ENCODE assay signal across 18 mouse cellular contexts in genomic region chr10:76358468-76358867, GRCm38 (mm10). TPM values are rescaled to one million over a fixed set of nuclear protein-coding genes. Genes with fewer than 3 reads are reported as not detected.
DNase-seq lines count a peak whose midpoint lies in the region; ATAC-seq and TF ChIP-seq lines count a peak whose summit lies in the region.
"Had no signal": no experiment of that assay in that cellular context is flagged by ENCODE, and none has a peak within 500 bp of the region (broad histone marks: within the 10 kb centered on the region; RNA-seq: fewer than 3 reads in every experiment).

No protein-coding gene starts in this region.

- TF ChIP-seq CTCF in midbrain, postnatal 0 days (IDR thresholded peaks at IDR 0.05): no peak

- no peaks in the 10 kb centered on the region for H3K9me3 ChIP-seq in forebrain, embryonic 14.5 days (replicated peaks; ENCODE audit: control insufficient read depth, low read length)
- no peaks in the 10 kb centered on the region for H3K9me3 ChIP-seq in forebrain, embryonic 12.5 days
- no peaks in the 10 kb centered on the region for H3K9me3 ChIP-seq in midbrain, postnatal 0 days (ENCODE audit: low read length)
- H3K9me3 ChIP-seq: embryonic facial prominence, embryonic 10.5 days; forebrain, embryonic 10.5 days; heart, embryonic 15.5 days had no signal

- intact Hi-C loops in heart, postnatal 25 days (cut with DNase I): no loop called here

- no peak overlapping the region for H3K4me3 ChIP-seq in forebrain, embryonic 14.5 days (ENCODE audit: low read depth, low read length)
- no peak overlapping the region for H3K4me3 ChIP-seq in forebrain, embryonic 12.5 days (replicated peaks)
- no peak overlapping the region for H3K4me3 ChIP-seq in midbrain, postnatal 0 days (ENCODE audit: low read depth, low read length)
- H3K4me3 ChIP-seq: embryonic facial prominence, embryonic 10.5 days; forebrain, embryonic 10.5 days; heart, embryonic 15.5 days had no signal

- ATAC-seq in forebrain, embryonic 14.5 days: no peak
- ATAC-seq in forebrain, embryonic 12.5 days (ENCODE audit: low FRiP score): no peak
- ATAC-seq in midbrain, postnatal 0 days (ENCODE audit: low FRiP score): no peak
- ATAC-seq: hindbrain, embryonic 16.5 days; midbrain, embryonic 16.5 days had no signal

- H3K27ac ChIP-seq in forebrain, embryonic 14.5 days (ENCODE audit: low read depth, low read length): no peak overlapping the region
- no peak overlapping the region for H3K27ac ChIP-seq in forebrain, embryonic 12.5 days
- no peak overlapping the region for H3K27ac ChIP-seq in midbrain, postnatal 0 days (ENCODE audit: low read depth, low read length)
- H3K27ac ChIP-seq: embryonic facial prominence, embryonic 10.5 days; forebrain, embryonic 10.5 days; heart, embryonic 15.5 days had no signal

- no peaks in the 10 kb centered on the region for H3K27me3 ChIP-seq in forebrain, embryonic 14.5 days (replicated peaks; ENCODE audit: control insufficient read depth, insufficient read depth, low read length)
- H3K27me3 ChIP-seq in forebrain, embryonic 12.5 days: no peaks in the 10 kb centered on the region
- no peaks in the 10 kb centered on the region for H3K27me3 ChIP-seq in midbrain, postnatal 0 days (ENCODE audit: insufficient read depth, low read length)
- H3K27me3 ChIP-seq: heart, embryonic 15.5 days had no signal

- WGBS in forebrain, embryonic 14.5 days: 50% methylated on average over 5 of the region's 5 CpGs
- WGBS in forebrain, embryonic 12.5 days: 74% methylated on average over 5 of the region's 5 CpGs
- 80% methylated on average over 5 of the region's 5 CpGs for WGBS in midbrain, postnatal 0 days

- H3K4me1 ChIP-seq in forebrain, embryonic 14.5 days (ENCODE audit: control insufficient read depth, insufficient read depth, low read length): 0 out of 2 replicates have a peak, but pooled peaks cover 2% of the 10 kb centered on the region
- H3K4me1 ChIP-seq in forebrain, embryonic 12.5 days: peaks cover 5% of the 10 kb centered on the region
- H3K4me1 ChIP-seq in midbrain, postnatal 0 days (ENCODE audit: insufficient read depth, low read length): no peaks in the 10 kb centered on the region
- H3K4me1 ChIP-seq: embryonic facial prominence, embryonic 10.5 days; forebrain, embryonic 10.5 days had no signal

- peak; percentile 30 for DNase-seq in forebrain, embryonic 14.5 days (ENCODE audit: low spot score)
- DNase-seq in 3T3-L1 (ENCODE audit: low read depth, low spot score): peak; percentile 92
- DNase-seq in adrenal gland, postnatal 25 days: peak; percentile 28
- peak; percentile 46 for DNase-seq in layer of hippocampus, adult 9-10 months (ENCODE audit: low spot score)
- no peak for DNase-seq in midbrain, postnatal 0 days (ENCODE audit: low spot score)
- no peak for DNase-seq in heart, postnatal 25 days (ENCODE audit: low spot score)
- DNase-seq in heart, adult 18-20 months: no peak
- DNase-seq: cerebellum, postnatal 14 days; gastrocnemius, postnatal 10 days; kidney, adult 2 months; spleen, adult 18-20 months had no signal

- no peak overlapping the region for H3K9ac ChIP-seq in forebrain, embryonic 14.5 days (ENCODE audit: low read length)
- H3K9ac ChIP-seq in forebrain, embryonic 12.5 days: no peak overlapping the region
- H3K9ac ChIP-seq in midbrain, postnatal 0 days (replicated peaks; ENCODE audit: low read length, poor library complexity, severe bottlenecking): no peak overlapping the region
- H3K9ac ChIP-seq: heart, embryonic 15.5 days had no signal

- peaks cover 38% of the 10 kb centered on the region for H3K36me3 ChIP-seq in forebrain, embryonic 14.5 days (ENCODE audit: control insufficient read depth, insufficient read depth, low read length)
- H3K36me3 ChIP-seq in forebrain, embryonic 12.5 days (replicated peaks): peaks cover 45% of the 10 kb centered on the region
- peaks cover 27% of the 10 kb centered on the region for H3K36me3 ChIP-seq in midbrain, postnatal 0 days (ENCODE audit: insufficient read depth, low read length)

- H3K4me2 ChIP-seq in forebrain, embryonic 14.5 days (ENCODE audit: low read length): no peak overlapping the region
- no peak overlapping the region for H3K4me2 ChIP-seq in forebrain, embryonic 12.5 days
- H3K4me2 ChIP-seq in midbrain, postnatal 0 days (ENCODE audit: low read depth, low read length, poor library complexity, severe bottlenecking): no peak overlapping the region
- H3K4me2 ChIP-seq: heart, embryonic 15.5 days; liver, embryonic 11.5 days had no signal

RNA-seq across cellular contexts. Expression of gene Dip2a, which starts 13.4 kb away (rescaled TPM):
- polyA plus RNA-seq in forebrain, embryonic 14.5 days (2014; fragmentation: Nextera tagmentation; extraction: Ambion mirVana): 5.6 and 6.9 TPM in 2 replicates
- 11.1 and 11.8 TPM in 2 replicates for polyA plus RNA-seq in forebrain, embryonic 12.5 days (2016; fragmentation: Nextera tagmentation; extraction: Ambion mirVana)
- 28.5 and 33.2 TPM in 2 replicates for total RNA-seq in adrenal gland, postnatal 25 days (2021)
- 57.0 and 60.7 TPM in 2 replicates for total RNA-seq in midbrain, postnatal 0 days (2014; rRNA removed)
- polyA plus RNA-seq in midbrain, postnatal 0 days (2015; fragmentation: Nextera tagmentation; extraction: Ambion mirVana): 11.5 and 12.9 TPM in 2 replicates
- 10 to 100 TPM; 12.5 TPM for total RNA-seq in heart, postnatal 25 days (2021)
- total RNA-seq in heart, adult 18-20 months (2021): 1 to 10 TPM; 7.6 to 7.8 TPM

Comparison
In these comparisons a context has a peak if more than half of its experiments do, and no peak if none do; other contexts are left out.
1. DNase-seq: peak in forebrain, embryonic 14.5 days (single experiment), 3T3-L1 (single experiment), adrenal gland, postnatal 25 days (single experiment) and layer of hippocampus, adult 9-10 months (single experiment); none in midbrain, postnatal 0 days (single experiment), heart, postnatal 25 days (single experiment) and heart, adult 18-20 months (0 of 2).